Comparison of ENCODE assay signal across 8 mouse cellular contexts in the genomic region with DNA sequence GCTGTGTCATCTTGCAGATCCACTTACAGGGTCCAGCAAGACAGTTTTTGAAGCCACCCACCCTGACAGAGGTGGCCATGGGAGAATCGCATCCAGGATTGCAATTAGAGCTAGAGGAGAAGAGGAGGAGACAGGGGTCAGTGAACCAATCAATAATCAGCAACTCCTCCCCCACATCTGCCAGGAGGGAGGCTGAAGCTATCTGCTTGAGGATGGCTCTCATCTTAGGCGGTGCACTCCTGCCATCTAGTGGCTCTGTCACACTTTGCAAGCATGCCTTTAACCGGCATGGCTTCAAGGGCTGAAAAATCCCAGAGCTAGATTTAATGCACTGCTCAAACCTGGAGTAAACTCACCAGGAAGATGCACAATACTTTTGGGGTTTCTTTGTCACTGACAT.
DNase-seq lines count a peak whose midpoint lies in the region; ATAC-seq and TF ChIP-seq lines count a peak whose summit lies in the region.

No protein-coding gene starts in this region.

- H3K4me3 ChIP-seq in left cerebral cortex, adult 2 months: no peak overlapping the region

- ATAC-seq in activated CD4-positive, CD25-positive, alpha-beta regulatory T cell, adult 4 months: no peak

- peak; percentile 96 for TF ChIP-seq CTCF in left cerebral cortex, adult 2 months (IDR thresholded peaks at IDR 0.05)

- intact Hi-C loops in left cerebral cortex, adult 2 months (cut with DNase I): loop anchor here (5.0 kb wide), 1 partner anchor 296 kb away; no protein-coding TSS in a partner anchor

- DNase-seq in T-cell, adult 2 months (ENCODE audit: low spot score): peak; percentile 13
- DNase-seq in cerebellum, postnatal 10 days: peak; percentile 96 to 97
- DNase-seq in frontal cortex, postnatal 36 days (ENCODE audit: low spot score in 2 of 2): peak; percentile 86 to 91
- DNase-seq in induced T-regulatory cell, adult 2 months (ENCODE audit: low read depth): peak; percentile 70
- peak; percentile 80 to 86 for DNase-seq in left cerebral cortex, adult 2 months (ENCODE audit: extremely low spot score in 1 of 2, low spot score in 2 of 2)
- peak; percentile 89 for DNase-seq in mesoderm, embryonic 11.5 days (ENCODE audit: low read depth, low spot score)
- DNase-seq in right cerebral cortex, postnatal 4 days: peak; percentile 84

- no peak overlapping the region for H3K27ac ChIP-seq in left cerebral cortex, adult 2 months

Comparison
In these comparisons a context has a peak if more than half of its experiments do, and no peak if none do; other contexts are left out.
1. DNase-seq: peak in every context shown above with its lines; median percentile 96 in cerebellum, postnatal 10 days; 89 in mesoderm, embryonic 11.5 days; 88 in frontal cortex, postnatal 36 days; 84 in right cerebral cortex, postnatal 4 days; 83 in left cerebral cortex, adult 2 months; 70 in induced T-regulatory cell, adult 2 months; 13 in T-cell, adult 2 months.